Mouse (Mus musculus): Measurements from ENCODE around the gene Tusc2. TPM values are rescaled to one million over a fixed set of nuclear protein-coding genes. Genes with fewer than 3 reads are reported as not detected.
A peak's percentile ranks its signal among the peaks of the same experiment; 100 is the strongest.

Tusc2 gene
- total and polyA plus RNA-seq, 2 experiments from 2014 or later = 37.0 to 51.2 TPM

- TF ChIP-seq CTCF (IDR thresholded peaks at IDR 0.05; ENCODE audit: low read depth) = no peak
- TF ChIP-seq EP300 (IDR thresholded peaks at IDR 0.05; ENCODE audit: low read depth) = no peak
- H3K4me3 ChIP-seq (ENCODE audit: low read depth, low read length) = peak overlapping the region; percentile 70
- 0 out of 2 replicates have a peak, but pooled peaks cover 7% of the 10 kb centered on the region for H3K27me3 ChIP-seq (ENCODE audit: control insufficient read depth, insufficient read depth, low read length)
- peak overlapping the region; percentile 96 for H3K27ac ChIP-seq (ENCODE audit: low read depth)
- peaks cover 33% of the 10 kb centered on the region for H3K4me1 ChIP-seq (ENCODE audit: control insufficient read depth, insufficient read depth)
- H3K36me3 ChIP-seq (replicated peaks; ENCODE audit: control insufficient read depth, insufficient read depth, low read length) = peaks cover 20% of the 10 kb centered on the region
- H3K9me3 ChIP-seq (replicated peaks; ENCODE audit: control insufficient read depth, low read length) = no peaks in the 10 kb centered on the region
- H3K4me2 ChIP-seq (ENCODE audit: low read depth, low read length) = peak overlapping the region; percentile 86
- DNase-seq (ENCODE audit: low spot score) = no peak
- 9% methylated on average over 37 of the region's 37 CpGs for WGBS
- H3K9ac ChIP-seq (replicated peaks; ENCODE audit: low read depth, low read length) = peak overlapping the region; percentile 52
- peak; percentile 19 for ATAC-seq (ENCODE audit: insufficient read depth, low read depth)
These were observed 9.3 kb upstream of the Tusc2 start for GRCm38 (mm10) chr9:107553541-107554318.

- H3K4me1 ChIP-seq (ENCODE audit: control insufficient read depth, insufficient read depth) = peaks cover 33% of the 10 kb centered on the region
- peak overlapping the region; percentile 96 for H3K27ac ChIP-seq (ENCODE audit: low read depth)
- TF ChIP-seq EP300 (IDR thresholded peaks at IDR 0.05; ENCODE audit: low read depth) (no peak), CTCF (IDR thresholded peaks at IDR 0.05; ENCODE audit: low read depth) (peak; percentile 27)
- H3K4me3 ChIP-seq (ENCODE audit: low read depth, low read length) = peak overlapping the region; percentile 70
- ATAC-seq (ENCODE audit: insufficient read depth, low read depth) (peak; percentile 91), DNase-seq (ENCODE audit: low spot score) (peak; percentile 97)
- peak overlapping the region; percentile 89 for H3K9ac ChIP-seq (replicated peaks; ENCODE audit: low read depth, low read length)
- H3K4me2 ChIP-seq (ENCODE audit: low read depth, low read length) = peak overlapping the region; percentile 86
- WGBS = under 1% methylated on average over 53 of the region's 53 CpGs
- peaks cover 26% of the 10 kb centered on the region for H3K36me3 ChIP-seq (replicated peaks; ENCODE audit: control insufficient read depth, insufficient read depth, low read length)
- H3K27me3 ChIP-seq (ENCODE audit: control insufficient read depth, insufficient read depth, low read length) = 0 out of 2 replicates have a peak, but pooled peaks cover 7% of the 10 kb centered on the region
- H3K9me3 ChIP-seq (replicated peaks; ENCODE audit: control insufficient read depth, low read length) = no peaks in the 10 kb centered on the region
These were observed 8.7 kb upstream of the Tusc2 start for GRCm38 (mm10) chr9:107554319-107554825.

GRCm38 (mm10) chr9:107555031-107555457, 8.0 kb upstream of the Tusc2 start:
- H3K4me3 ChIP-seq (ENCODE audit: low read depth, low read length) = peak overlapping the region; percentile 70
- peaks cover 33% of the 10 kb centered on the region for H3K36me3 ChIP-seq (replicated peaks; ENCODE audit: control insufficient read depth, insufficient read depth, low read length)
- peaks cover 33% of the 10 kb centered on the region for H3K4me1 ChIP-seq (ENCODE audit: control insufficient read depth, insufficient read depth)

GRCm38 (mm10) chr9:107555701-107556100, 7.4 kb upstream of the Tusc2 start:
- ATAC-seq (ENCODE audit: insufficient read depth, low read depth) (no peak), DNase-seq (ENCODE audit: low spot score) (no peak)
- WGBS = 3% methylated on average over 2 of the region's 2 CpGs
- Histone ChIP-seq H3K4me3 (ENCODE audit: low read depth, low read length) (peak overlapping the region; percentile 70), H3K4me1 (ENCODE audit: control insufficient read depth, insufficient read depth) (peaks cover 33% of the 10 kb centered on the region), H3K36me3 (replicated peaks; ENCODE audit: control insufficient read depth, insufficient read depth, low read length) (peaks cover 39% of the 10 kb centered on the region), H3K9ac (replicated peaks; ENCODE audit: low read depth, low read length) (peak overlapping the region; percentile 89), H3K27me3 (ENCODE audit: control insufficient read depth, insufficient read depth, low read length) (0 out of 2 replicates have a peak, but pooled peaks cover under 1% of the 10 kb centered on the region), H3K9me3 (replicated peaks; ENCODE audit: control insufficient read depth, low read length) (no peaks in the 10 kb centered on the region), H3K4me2 (ENCODE audit: low read depth, low read length) (peak overlapping the region; percentile 86), H3K27ac (ENCODE audit: low read depth) (peak overlapping the region; percentile 96)
- TF ChIP-seq EP300 (IDR thresholded peaks at IDR 0.05; ENCODE audit: low read depth) (no peak), CTCF (IDR thresholded peaks at IDR 0.05; ENCODE audit: low read depth) (no peak)

More at GRCm38 (mm10) chr9:107555031-107555457, 8.0 kb upstream of the Tusc2 start:
- H3K27me3 ChIP-seq (ENCODE audit: control insufficient read depth, insufficient read depth, low read length) = 0 out of 2 replicates have a peak, but pooled peaks cover 7% of the 10 kb centered on the region
- peak overlapping the region; percentile 86 for H3K4me2 ChIP-seq (ENCODE audit: low read depth, low read length)
- ATAC-seq (ENCODE audit: insufficient read depth, low read depth) = peak; percentile 24
- H3K27ac ChIP-seq (ENCODE audit: low read depth) = peak overlapping the region; percentile 96
- TF ChIP-seq CTCF (IDR thresholded peaks at IDR 0.05; ENCODE audit: low read depth) = no peak
- TF ChIP-seq EP300 (IDR thresholded peaks at IDR 0.05; ENCODE audit: low read depth) = no peak
- DNase-seq (ENCODE audit: low spot score) = peak; percentile 88
- no peaks in the 10 kb centered on the region for H3K9me3 ChIP-seq (replicated peaks; ENCODE audit: control insufficient read depth, low read length)
- H3K9ac ChIP-seq (replicated peaks; ENCODE audit: low read depth, low read length) = peak overlapping the region; percentile 89
- 0% methylated on average over 23 of the region's 23 CpGs for WGBS

DNA sequence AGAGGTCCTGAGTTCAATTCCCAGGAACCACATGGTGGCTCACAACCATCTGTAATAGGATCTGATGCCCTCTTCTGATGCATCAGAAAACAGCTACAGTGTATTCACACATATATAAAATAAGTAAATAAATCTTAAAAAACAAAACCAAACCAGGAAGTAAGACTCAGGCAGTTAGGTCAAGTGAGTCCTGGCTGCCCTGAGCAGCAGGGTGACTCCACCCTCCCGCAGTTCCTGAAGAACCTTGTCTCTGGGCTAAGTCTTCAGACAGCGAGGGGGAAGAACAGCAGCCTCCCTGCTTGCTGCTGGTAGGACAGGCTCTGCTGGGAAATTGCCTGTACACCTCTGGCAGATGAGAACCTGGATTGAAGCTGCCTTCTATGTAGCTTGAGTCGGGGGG, 6.7 kb upstream of the Tusc2 start:
- H3K4me3 ChIP-seq (ENCODE audit: low read depth, low read length) = peak overlapping the region; percentile 70
- peak overlapping the region; percentile 96; the same call in 1 of the 2 replicates for H3K27ac ChIP-seq (ENCODE audit: low read depth)
- WGBS = 48% methylated on average over 3 of the region's 3 CpGs
- no peaks in the 10 kb centered on the region for H3K9me3 ChIP-seq (replicated peaks; ENCODE audit: control insufficient read depth, low read length)
- peak overlapping the region; percentile 86 for H3K4me2 ChIP-seq (ENCODE audit: low read depth, low read length)
- peaks cover 27% of the 10 kb centered on the region for H3K4me1 ChIP-seq (ENCODE audit: control insufficient read depth, insufficient read depth)
- H3K9ac ChIP-seq (replicated peaks; ENCODE audit: low read depth, low read length) = no peak overlapping the region
- no peak for ATAC-seq (ENCODE audit: insufficient read depth, low read depth)
- TF ChIP-seq EP300 (IDR thresholded peaks at IDR 0.05; ENCODE audit: low read depth) (no peak), CTCF (IDR thresholded peaks at IDR 0.05; ENCODE audit: low read depth) (no peak)
- no peaks in the 10 kb centered on the region for H3K27me3 ChIP-seq (ENCODE audit: control insufficient read depth, insufficient read depth, low read length)
- H3K36me3 ChIP-seq (replicated peaks; ENCODE audit: control insufficient read depth, insufficient read depth, low read length) = peaks cover 45% of the 10 kb centered on the region
- no peak for DNase-seq (ENCODE audit: low spot score)
